Mouse (Mus musculus) brain, embryonic 14.5 days (tissue): Measurements from ENCODE around the gene Nexn.

Experiments
- CTCF ChIP-seq: fragments of 200-500 bp; IDR thresholded peaks from 2 replicates; pipeline ENCODE4 v1.5.1; 2012; ENCODE audit warnings: inconsistent platforms, mild to moderate bottlenecking, moderate library complexity, borderline replicate concordance; ENCODE audit not compliant: insufficient read depth, insufficient read length; ENCODE audit errors: extremely low read depth
- POLR2A ChIP-seq: fragments of 200-500 bp; IDR thresholded peaks from 2 replicates; pipeline ENCODE4 v1.6.1; 2012; ENCODE audit warnings: mild to moderate bottlenecking, inconsistent platforms, borderline replicate concordance; ENCODE audit not compliant: poor library complexity, insufficient read depth, insufficient read length, severe bottlenecking; ENCODE audit errors: extremely low read depth

DNA sequence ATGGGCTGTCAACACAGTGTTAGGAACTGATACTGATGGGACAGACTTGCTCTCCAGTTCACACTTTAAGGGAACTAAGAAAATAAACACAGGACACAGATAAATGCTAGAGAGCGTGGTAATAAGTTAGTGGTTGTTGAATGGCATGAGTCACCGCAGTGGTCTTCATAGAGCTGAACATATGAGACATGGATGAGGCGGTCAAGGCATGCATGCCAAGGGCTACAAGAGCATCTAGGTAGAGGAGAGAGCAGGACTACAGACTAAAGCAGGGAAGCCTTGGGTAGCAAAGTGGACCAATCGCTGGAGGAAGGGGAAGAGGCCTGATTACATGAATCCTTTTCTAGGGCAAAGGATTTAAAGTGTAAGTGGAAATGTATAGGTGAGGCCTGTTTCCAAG, 59.0 kb downstream of the Nexn start:
- no peak for TF ChIP-seq CTCF
- no peak for TF ChIP-seq POLR2A
